22 mouse cellular contexts compared by ENCODE assay signal in genomic region chr10:102763696-102764095, GRCm38 (mm10).
"Had no signal": no experiment of that assay in that cellular context is flagged by ENCODE, and none has a peak within 500 bp of the region (broad histone marks: within the 10 kb centered on the region; RNA-seq: fewer than 3 reads in every experiment).

No protein-coding gene starts in this region.

- H3K27me3 ChIP-seq: limb, embryonic 12.5 days; limb, embryonic 15.5 days; lung, embryonic 15.5 days; megakaryocyte, embryonic 14.5 days; midbrain, embryonic 13.5 days; neural tube, embryonic 13.5 days; stomach, embryonic 15.5 days had no signal

- H3K9me3 ChIP-seq: limb, embryonic 12.5 days; limb, embryonic 15.5 days; lung, embryonic 15.5 days; midbrain, embryonic 10.5 days; midbrain, embryonic 13.5 days; neural tube, embryonic 13.5 days; stomach, embryonic 15.5 days had no signal

- H3K4me3 ChIP-seq: limb, embryonic 12.5 days; limb, embryonic 15.5 days; lung, embryonic 15.5 days; megakaryocyte, embryonic 14.5 days; midbrain, embryonic 10.5 days; midbrain, embryonic 13.5 days; myocyte; neural tube, embryonic 13.5 days; stomach, embryonic 15.5 days had no signal

- ATAC-seq: inflammation-experienced regulatory T-cells, adult 6 months; intestine, embryonic 16.5 days; midbrain, embryonic 13.5 days; midbrain, embryonic 16.5 days had no signal

- H3K4me1 ChIP-seq: limb, embryonic 12.5 days; limb, embryonic 15.5 days; lung, embryonic 15.5 days; megakaryocyte, embryonic 14.5 days; midbrain, embryonic 10.5 days; midbrain, embryonic 13.5 days; neural tube, embryonic 13.5 days; stomach, embryonic 15.5 days had no signal

- H3K9ac ChIP-seq: limb, embryonic 12.5 days; limb, embryonic 15.5 days; liver, embryonic 14.5 days; lung, embryonic 15.5 days; midbrain, embryonic 13.5 days; neural tube, embryonic 13.5 days; stomach, embryonic 15.5 days had no signal

- H3K36me3 ChIP-seq: limb, embryonic 12.5 days; limb, embryonic 15.5 days; lung, embryonic 15.5 days; midbrain, embryonic 10.5 days; midbrain, embryonic 13.5 days; neural tube, embryonic 13.5 days; stomach, embryonic 15.5 days had no signal

- DNase-seq: kidney, adult 18-20 months; kidney, adult 9 months; kidney, postnatal 14 days; kidney, postnatal 4 days; left cerebral cortex, postnatal 4 days; retina, postnatal 1 day; right cerebral cortex, postnatal 25 days; spleen, adult 18-20 months; thymus, postnatal 36 days had no signal

- H3K27ac ChIP-seq: limb, embryonic 12.5 days; limb, embryonic 15.5 days; liver, embryonic 14.5 days; lung, embryonic 15.5 days; midbrain, embryonic 10.5 days; midbrain, embryonic 13.5 days; neural tube, embryonic 13.5 days; stomach, embryonic 15.5 days had no signal

- H3K4me2 ChIP-seq: limb, embryonic 12.5 days; limb, embryonic 15.5 days; lung, embryonic 15.5 days; midbrain, embryonic 13.5 days; neural tube, embryonic 13.5 days; stomach, embryonic 15.5 days had no signal
